Mouse (Mus musculus): ENCODE measurements at regions not wholly inside any gene's neighbourhood (a gene's known extent, or its start where the extent isn't known, plus 50 kb on each side); places are given as distances from the start of the nearest gene placed in this dataset.

- no peak for DNase-seq (ENCODE audit: low read depth, low spot score)
Measured at GRCm38 (mm10) chr3:60138319-60138718, 56.6 kb downstream of the Sucnr1 start.

GRCm38 (mm10) chr3:60159865-60160264, 78.2 kb downstream of the Sucnr1 start:
- no peak for DNase-seq (ENCODE audit: low read depth, low spot score)

- no peak for DNase-seq (ENCODE audit: low read depth, low spot score)
Measured at GRCm38 (mm10) chr3:60167633-60168032, 86.0 kb downstream of the Sucnr1 start.

- DNase-seq (ENCODE audit: low read depth, low spot score): no peak
Measured at GRCm38 (mm10) chr3:60168135-60168926, 86.7 kb downstream of the Sucnr1 start.

- peak; percentile 10 for DNase-seq (ENCODE audit: low read depth, low spot score)
Measured at GRCm38 (mm10) chr3:60169606-60170005, 87.9 kb downstream of the Sucnr1 start.

GRCm38 (mm10) chr3:60184481-60184880, 102.8 kb downstream of the Sucnr1 start:
- no peak for DNase-seq (ENCODE audit: low read depth, low spot score)

GRCm38 (mm10) chr3:60196031-60196430, 114.4 kb downstream of the Sucnr1 start:
- peak; percentile 84 for DNase-seq (ENCODE audit: low read depth, low spot score)

GRCm38 (mm10) chr3:60207936-60208335, 126.3 kb downstream of the Sucnr1 start:
- DNase-seq (ENCODE audit: low read depth, low spot score): no peak

- no peak for DNase-seq (ENCODE audit: low read depth, low spot score)
Measured at GRCm38 (mm10) chr3:60218938-60219337, 137.3 kb downstream of the Sucnr1 start.

- peak; percentile 16 for DNase-seq (ENCODE audit: low read depth, low spot score)
Measured at GRCm38 (mm10) chr3:60240664-60241063, 159.0 kb downstream of the Sucnr1 start.

- no peak for DNase-seq (ENCODE audit: low read depth, low spot score)
Measured at GRCm38 (mm10) chr3:60266666-60267415, 185.2 kb downstream of the Sucnr1 start.

- no peak for DNase-seq (ENCODE audit: low read depth, low spot score)
Measured at GRCm38 (mm10) chr3:60267416-60268174, 185.9 kb downstream of the Sucnr1 start.

- no peak for DNase-seq (ENCODE audit: low read depth, low spot score)
Measured at GRCm38 (mm10) chr3:60270463-60270862, 188.8 kb downstream of the Sucnr1 start.

GRCm38 (mm10) chr3:60273744-60274143, 192.1 kb downstream of the Sucnr1 start:
- no peak for DNase-seq (ENCODE audit: low read depth, low spot score)

GRCm38 (mm10) chr3:60275249-60275838, 193.7 kb downstream of the Sucnr1 start:
- no peak for DNase-seq (ENCODE audit: low read depth, low spot score)

- DNase-seq (ENCODE audit: low read depth, low spot score): peak; percentile 11
Measured at GRCm38 (mm10) chr3:60277791-60278190, 194.8 kb upstream of the Mbnl1 start.

- peak; percentile 29 for DNase-seq (ENCODE audit: low read depth, low spot score)
Measured at GRCm38 (mm10) chr3:60281229-60281628, 191.4 kb upstream of the Mbnl1 start.

- DNase-seq (ENCODE audit: low read depth, low spot score): no peak
Measured at GRCm38 (mm10) chr3:60281959-60282495, 190.6 kb upstream of the Mbnl1 start.

- no peak for DNase-seq (ENCODE audit: low read depth, low spot score)
Measured at GRCm38 (mm10) chr3:60292142-60292541, 180.5 kb upstream of the Mbnl1 start.

- DNase-seq (ENCODE audit: low read depth, low spot score): peak; percentile 81
Measured at GRCm38 (mm10) chr3:60292940-60293339, 179.7 kb upstream of the Mbnl1 start.

GRCm38 (mm10) chr3:60305399-60305798, 167.2 kb upstream of the Mbnl1 start:
- DNase-seq (ENCODE audit: low read depth, low spot score): no peak
